8 mouse cellular contexts compared by ENCODE assay signal in the genomic region with DNA sequence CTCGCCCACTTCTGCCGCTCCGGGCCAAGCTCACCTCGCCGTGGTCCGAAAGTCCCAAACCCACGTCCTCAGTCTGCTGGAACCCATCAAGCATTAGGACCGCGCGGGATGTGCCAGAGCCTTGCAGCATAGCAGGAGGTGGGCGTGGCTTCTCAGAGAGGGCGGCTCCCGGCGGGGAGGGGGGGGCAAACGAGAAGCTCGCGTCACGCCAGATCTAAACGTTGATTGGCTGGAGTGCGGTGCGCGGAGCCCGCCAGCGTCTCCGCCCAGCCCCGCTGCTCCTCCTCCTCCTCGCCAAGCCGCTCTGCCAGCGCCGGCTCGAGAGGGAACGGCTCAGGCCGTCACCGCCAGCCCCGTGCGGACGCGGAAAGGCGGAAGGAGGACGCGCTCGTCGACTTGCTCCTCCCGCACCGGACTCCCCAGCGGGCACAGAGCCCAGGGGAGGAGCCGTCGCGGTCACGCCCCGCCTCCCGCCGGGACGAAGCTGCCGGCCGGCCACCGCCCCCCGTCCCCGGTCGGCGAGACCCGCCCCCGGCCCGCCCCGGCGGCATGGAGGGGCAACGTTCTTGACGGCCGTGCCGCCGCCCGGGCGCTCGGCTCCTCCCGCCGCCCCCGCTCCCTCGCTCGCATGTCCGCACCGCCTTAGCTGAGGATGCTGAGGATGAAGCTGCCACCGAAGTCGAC. TPM values are rescaled to one million over a fixed set of nuclear protein-coding genes. Genes with fewer than 3 reads are reported as not detected.
DNase-seq lines count a peak whose midpoint lies in the region; ATAC-seq and TF ChIP-seq lines count a peak whose summit lies in the region.

A gene (plus strand): TSS at position 269 of the 684 bp plus-strand sequence.

- TF ChIP-seq RAD21 in MEL (IDR thresholded peaks at IDR 0.05; ENCODE audit: low read depth, low read length), result no peak

- no peaks in the 10 kb centered on the region for H3K27me3 ChIP-seq in MEL (ENCODE audit: control insufficient read depth in 1 of 2, insufficient read depth in 2 of 2, low read length in 2 of 2)
- no peaks in the 10 kb centered on the region for H3K27me3 ChIP-seq in cerebellum, adult 2 months (ENCODE audit: control insufficient read depth, insufficient read depth, low read length)
- H3K27me3 ChIP-seq in forebrain, postnatal 0 days (ENCODE audit: insufficient read depth, low read length), result no peaks in the 10 kb centered on the region
- H3K27me3 ChIP-seq in lung, embryonic 15.5 days, result no peaks in the 10 kb centered on the region

- under 1% methylated on average over 80 of the region's 83 CpGs for WGBS in cerebellum, adult 2 months
- under 1% methylated on average over 52 of the region's 83 CpGs for WGBS in forebrain, postnatal 0 days
- WGBS in lung, embryonic 15.5 days, result under 1% methylated on average over 58 of the region's 83 CpGs

- 0 out of 4 replicates have a peak, but pooled peaks of 1 of the 2 experiments have one; percentile 32 for TF ChIP-seq EP300 in MEL (IDR thresholded peaks at IDR 0.05; ENCODE audit: low read depth in 1 of 2, low read length in 2 of 2)

- H3K9me3 ChIP-seq in MEL (replicated peaks; ENCODE audit: insufficient read depth, low read length), result no peaks in the 10 kb centered on the region
- no peaks in the 10 kb centered on the region for H3K9me3 ChIP-seq in forebrain, postnatal 0 days (ENCODE audit: low read length)
- no peaks in the 10 kb centered on the region for H3K9me3 ChIP-seq in lung, embryonic 15.5 days

- peaks cover 0 to 16% of the 10 kb centered on the region in 2 experiments; a peak in 2 of 4 replicates for H3K36me3 ChIP-seq in MEL (ENCODE audit: control insufficient read depth in 1 of 2, insufficient read depth in 2 of 2, low read length in 2 of 2)
- no peaks in the 10 kb centered on the region for H3K36me3 ChIP-seq in forebrain, postnatal 0 days (ENCODE audit: insufficient read depth)
- no peaks in the 10 kb centered on the region for H3K36me3 ChIP-seq in lung, embryonic 15.5 days

- peak within 1 kb of the TSS; percentile 75 for H3K9ac ChIP-seq in MEL (ENCODE audit: control insufficient read depth, low read depth, low read length, poor library complexity, severe bottlenecking)
- peak within 1 kb of the TSS; percentile 75 for H3K9ac ChIP-seq in forebrain, postnatal 0 days
- H3K9ac ChIP-seq in lung, embryonic 15.5 days, result peak within 1 kb of the TSS; percentile 71

- peaks cover 2 to 12% of the 10 kb centered on the region in 2 experiments for H3K4me1 ChIP-seq in MEL (ENCODE audit: control insufficient read depth in 1 of 2, insufficient read depth in 2 of 2, low read length in 2 of 2)
- H3K4me1 ChIP-seq in cerebellum, adult 2 months (ENCODE audit: control insufficient read depth, insufficient read depth, low read length), result no peaks in the 10 kb centered on the region; the same call in 1 of the 2 replicates
- H3K4me1 ChIP-seq in forebrain, postnatal 0 days (ENCODE audit: insufficient read depth), result peaks cover 10% of the 10 kb centered on the region
- H3K4me1 ChIP-seq in lung, embryonic 15.5 days, result peaks cover 34% of the 10 kb centered on the region

- peak within 1 kb of the TSS; percentile 80 to 94 for H3K4me3 ChIP-seq in MEL (ENCODE audit: control insufficient read depth in 1 of 2, insufficient read depth in 1 of 2, low read depth in 2 of 2, low read length in 2 of 2)
- peak within 1 kb of the TSS; percentile 67 for H3K4me3 ChIP-seq in cerebellum, adult 2 months (replicated peaks; ENCODE audit: insufficient read depth, low read depth, low read length)
- peak within 1 kb of the TSS; percentile 83 for H3K4me3 ChIP-seq in forebrain, postnatal 0 days (ENCODE audit: low read depth, low read length)
- H3K4me3 ChIP-seq in lung, embryonic 15.5 days, result peak within 1 kb of the TSS; percentile 58

- peak within 1 kb of the TSS; percentile 97 for H3K4me2 ChIP-seq in forebrain, postnatal 0 days (ENCODE audit: low read depth)
- H3K4me2 ChIP-seq in lung, embryonic 15.5 days, result peak within 1 kb of the TSS; percentile 98

- peak; percentile 95 for ATAC-seq in forebrain, postnatal 0 days
- peak; percentile 95 for ATAC-seq in lung, embryonic 15.5 days (ENCODE audit: borderline replicate concordance, extremely low read depth, low FRiP score, low TSS enrichment)

- peak; percentile 99 for DNase-seq in MEL (ENCODE audit: low read depth, low spot score)
- DNase-seq in cerebellum, adult 2 months, result peak; percentile 99
- peak; percentile 99 for DNase-seq in forebrain, postnatal 0 days
- peak; percentile 99 for DNase-seq in heart, postnatal 4 days
- DNase-seq in layer of hippocampus, adult 8-10 months (ENCODE audit: low spot score in 2 of 2), result peak; percentile 97 to 99
- DNase-seq in ovary, adult 18-20 months (ENCODE audit: low spot score), result peak; percentile 97
- DNase-seq in thymus, postnatal 0 days (ENCODE audit: low spot score), result peak; percentile 99

- peaks cover 36% of the 10 kb centered on the region for H3K79me2 ChIP-seq in MEL (ENCODE audit: control insufficient read depth, insufficient read depth, low read length, poor library complexity)

- no peak for TF ChIP-seq CTCF in MEL (IDR thresholded peaks at IDR 0.05 in 2 of 3, conservative IDR thresholded peaks at IDR 0.05 in 1 of 3; ENCODE audit: control insufficient read depth in 1 of 3, insufficient read depth in 1 of 3, low read depth in 2 of 3, low read length in 3 of 3, poor library complexity in 1 of 3, severe bottlenecking in 1 of 3)
- TF ChIP-seq CTCF in cerebellum, adult 2 months (IDR thresholded peaks at IDR 0.05; ENCODE audit: borderline replicate concordance, insufficient read depth, low read depth, low read length), result no peak
- no peak for TF ChIP-seq CTCF in forebrain, postnatal 0 days (IDR thresholded peaks at IDR 0.05; ENCODE audit: low read depth)

- peak; percentile 65 to 72; a peak in 3 of 4 replicates for TF ChIP-seq POLR2A in MEL (IDR thresholded peaks at IDR 0.05; ENCODE audit: control insufficient read depth in 1 of 2, insufficient read depth in 1 of 2, low read depth in 1 of 2, low read length in 2 of 2, poor library complexity in 1 of 2)
- TF ChIP-seq POLR2A in cerebellum, adult 2 months (IDR thresholded peaks at IDR 0.05; ENCODE audit: borderline replicate concordance, insufficient read depth, low read length), result peak; percentile 58

- H3K27ac ChIP-seq in MEL (ENCODE audit: control insufficient read depth, low read depth, low read length), result peak within 1 kb of the TSS; percentile 66
- H3K27ac ChIP-seq in cerebellum, adult 2 months (ENCODE audit: insufficient read depth, low read length), result peak within 1 kb of the TSS; percentile 88
- peak within 1 kb of the TSS; percentile 94 for H3K27ac ChIP-seq in forebrain, postnatal 0 days (ENCODE audit: low read depth, low read length)
- H3K27ac ChIP-seq in lung, embryonic 15.5 days, result peak within 1 kb of the TSS; percentile 97

TF ChIP-seq in MEL, 35 proteins besides CTCF, POLR2A, EP300 and RAD21 (continues in another document):
- TF ChIP-seq MXI1 (IDR thresholded peaks at IDR 0.05; ENCODE audit: low read depth, low read length) (peak; percentile 76; the same call in 1 of the 2 replicates), TBP (IDR thresholded peaks at IDR 0.05; ENCODE audit: low read depth, low read length) (peak; percentile 78), POLR2AphosphoS5 (IDR thresholded peaks at IDR 0.05; ENCODE audit: borderline replicate concordance, low read depth, low read length) (0 out of 2 replicates have a peak, but pooled peaks have one; percentile 18), ZC3H11A (IDR thresholded peaks at IDR 0.05; ENCODE audit: low read depth, low read length) (no peak), SIN3A (IDR thresholded peaks at IDR 0.05; ENCODE audit: low read length) (peak; percentile 86), E2F4 (IDR thresholded peaks at IDR 0.05; ENCODE audit: borderline replicate concordance, low read depth, low read length) (0 out of 2 replicates have a peak, but pooled peaks have one; percentile 16), USF1 (IDR thresholded peaks at IDR 0.05; ENCODE audit: low read depth, low read length) (peak; percentile 25; the same call in 1 of the 2 replicates), HCFC1 (IDR thresholded peaks at IDR 0.05; ENCODE audit: low read depth, low read length) (peak; percentile 75), ELF1 (IDR thresholded peaks at IDR 0.05; ENCODE audit: low read depth, low read length) (peak; percentile 86), MAZ (IDR thresholded peaks at IDR 0.05; ENCODE audit: low read depth, low read length) (peak; percentile 91), BHLHE40 (IDR thresholded peaks at IDR 0.05; ENCODE audit: borderline replicate concordance, low read depth, low read length) (peak; percentile 27; the same call in 1 of the 2 replicates), NRF1 (IDR thresholded peaks at IDR 0.05; ENCODE audit: insufficient read depth, low read depth, low read length, poor library complexity, severe bottlenecking) (peak; percentile 50; the same call in 1 of the 2 replicates), TCF12 (IDR thresholded peaks at IDR 0.05; ENCODE audit: low read depth, low read length) (peak; percentile 57; the same call in 1 of the 2 replicates), NELFE (IDR thresholded peaks at IDR 0.05; ENCODE audit: low read depth, low read length) (peak; percentile 17; the same call in 1 of the 2 replicates), KAT2A (conservative IDR thresholded peaks at IDR 0.05; ENCODE audit: low read depth, low read length) (no peak), POLR2AphosphoS2 (IDR thresholded peaks at IDR 0.05; ENCODE audit: low read length) (no peak), UBTF (IDR thresholded peaks at IDR 0.05; ENCODE audit: borderline replicate concordance, insufficient read depth, low read depth, low read length) (0 out of 2 replicates have a peak, but pooled peaks have one; percentile 90), ETS1 (IDR thresholded peaks at IDR 0.05; ENCODE audit: low read depth, low read length) (no peak; the same call in none of the 2 replicates), CHD2 (IDR thresholded peaks at IDR 0.05; ENCODE audit: low read length) (no peak), MYC (IDR thresholded peaks at IDR 0.05; ENCODE audit: low read depth, low read length) (peak; percentile 38; the same call in 1 of the 2 replicates), SMC3 (IDR thresholded peaks at IDR 0.05; ENCODE audit: low read depth, low read length) (no peak)

RNA-seq across cellular contexts. Expression of the gene that starts here (rescaled TPM):
- 10.3 and 10.5 TPM in 2 replicates for total RNA-seq in MEL (2012; rRNA removed)
- polyA plus RNA-seq in MEL (2012; ENCODE audit: insufficient read depth in 1 of 2, insufficient read length in 2 of 2, low read depth in 1 of 2, low replicate concordance in 2 of 2, missing spikeins in 1 of 2), result 10 to 100 TPM; 19.1 to 25.0 TPM
- polyA plus RNA-seq in cerebellum, adult 2 months (2012; rRNA removed), result 19.7 and 19.8 TPM in 2 replicates
- total RNA-seq in forebrain, postnatal 0 days (2014; rRNA removed), result 11.8 and 14.2 TPM in 2 replicates
- polyA plus RNA-seq in forebrain, postnatal 0 days (2015; fragmentation: Nextera tagmentation; extraction: Ambion mirVana), result 1.4 and 2.0 TPM in 2 replicates
- total RNA-seq in heart, postnatal 4 days (2021), result 1 to 10 TPM; 8.7 to 9.1 TPM
- total RNA-seq in layer of hippocampus, adult 8-10 months (2022), result 10 to 100 TPM; 20.6 to 25.6 (median 23.3) TPM
- 2.0 and 2.3 TPM in 2 replicates for polyA plus RNA-seq in lung, embryonic 15.5 days (2015; fragmentation: Nextera tagmentation; extraction: Ambion mirVana)
- 3.7 and 5.3 TPM in 2 replicates for polyA plus RNA-seq in thymus, postnatal 0 days (2015; fragmentation: Nextera tagmentation; extraction: Ambion mirVana)

Comparison
In these comparisons a context has a peak if more than half of its experiments do, and no peak if none do; other contexts are left out.
1. Peak in every context shown above with its lines: DNase-seq, ATAC-seq, H3K4me3 ChIP-seq and H3K27ac ChIP-seq.